Mouse (Mus musculus) stomach, embryonic 16.5 days (tissue): Measurements from ENCODE around the gene Galm. TPM values are rescaled to one million over a fixed set of nuclear protein-coding genes. Genes with fewer than 3 reads are reported as not detected.

Experiments
- ATAC-seq: fragments of 200-750 bp; cut with Nextera tagmentation; 2 replicates; pipeline ENCODE4 v1.8.0; 2017; ENCODE audit warnings: moderate number of reproducible peaks, moderate TSS enrichment; ENCODE audit not compliant: insufficient read depth, low FRiP score
- H3K27ac ChIP-seq: fragments of 300-500 bp; sonication (generic); 2 replicates; pipeline ENCODE4 v1.5.1; 2014; ENCODE audit warnings: low read length
- H3K27me3 ChIP-seq: fragments of 300-500 bp; sonication (generic); 2 replicates; pipeline ENCODE4 v1.6.1; 2014; ENCODE audit warnings: low read length, control low read depth, mixed read lengths; ENCODE audit not compliant: control insufficient read depth, insufficient read depth
- H3K36me3 ChIP-seq: fragments of 300-500 bp; sonication (generic); 2 replicates; pipeline ENCODE4 v1.6.1; 2014; ENCODE audit warnings: low read length; ENCODE audit not compliant: control insufficient read depth, insufficient read depth
- H3K4me1 ChIP-seq: fragments of 300-500 bp; sonication (generic); 2 replicates; pipeline ENCODE4 v1.6.1; 2014; ENCODE audit warnings: low read length, control low read depth, mixed read lengths; ENCODE audit not compliant: control insufficient read depth, insufficient read depth
- H3K4me2 ChIP-seq: fragments of 300-500 bp; sonication (generic); 2 replicates; pipeline ENCODE4 v1.6.1; 2014; ENCODE audit warnings: low read depth, low read length, mixed read lengths
- H3K4me3 ChIP-seq: fragments of 300-500 bp; sonication (generic); replicated peaks from 2 replicates; pipeline ENCODE4 v1.5.1; 2014; ENCODE audit warnings: mild to moderate bottlenecking, low read length
- H3K9ac ChIP-seq: fragments of 300-500 bp; sonication (generic); 2 replicates; pipeline ENCODE4 v1.6.1; 2014; ENCODE audit warnings: low read length
- H3K9me3 ChIP-seq: fragments of 300-500 bp; sonication (generic); replicated peaks from 2 replicates; pipeline ENCODE4 v1.6.1; 2016; ENCODE audit warnings: low read length, control low read depth; ENCODE audit not compliant: control insufficient read depth
- WGBS: fragments of 180-500 bp; shearing (Covaris S2); extraction: QIAGEN DNeasy Blood & Tissue Kit; methylation state at CpG from one replicate; pipeline ENCODE4 v1.1.7; 2014; 5-methylcytosine and 5-hydroxymethylcytosine counted together
- polyA plus RNA-seq: library from polyadenylated mRNA; unstranded; fragments of >200 nt; fragmentation: Nextera tagmentation; extraction: Ambion mirVana; gene quantifications from 2 replicates; pipeline ENCODE4 v1.2.1, GENCODE M21; 2015

Gene Galm
- polyA plus RNA-seq, 1 experiment from 2014 or later = 34.3 TPM

DNA sequence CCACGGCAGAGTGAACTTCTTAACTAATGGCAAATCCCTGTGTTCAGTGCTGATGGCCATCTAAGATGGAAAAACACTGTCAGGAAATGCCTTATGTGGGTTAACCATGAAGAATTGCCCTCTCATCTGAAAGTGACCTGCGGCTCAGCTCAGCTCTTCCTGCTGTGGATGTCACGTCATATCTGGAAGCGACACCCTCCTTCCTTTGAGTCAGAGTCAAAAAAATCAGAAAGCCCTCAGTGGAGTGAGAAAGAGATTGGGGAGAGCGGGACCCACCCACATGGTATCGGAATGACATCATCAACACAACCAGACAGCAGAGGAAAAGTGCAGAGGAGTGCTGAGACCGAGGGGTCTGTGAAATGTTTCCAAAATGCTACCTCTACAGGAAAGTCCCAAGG lies 40.6 kb downstream of the Galm start:
- Histone ChIP-seq H3K9me3 (no peaks in the 10 kb centered on the region), H3K4me2 (peak overlapping the region; percentile 49; the same call in 1 of the 2 replicates), H3K27ac (peak overlapping the region; percentile 38; the same call in 1 of the 2 replicates), H3K9ac (no peak overlapping the region), H3K4me1 (peaks cover 21% of the 10 kb centered on the region), H3K4me3 (no peak overlapping the region), H3K27me3 (no peaks in the 10 kb centered on the region), H3K36me3 (no peaks in the 10 kb centered on the region)
- ATAC-seq = 0 out of 2 replicates have a peak, but pooled peaks have one; percentile 20
- 38% methylated on average over 7 of the region's 7 CpGs for WGBS

DNA sequence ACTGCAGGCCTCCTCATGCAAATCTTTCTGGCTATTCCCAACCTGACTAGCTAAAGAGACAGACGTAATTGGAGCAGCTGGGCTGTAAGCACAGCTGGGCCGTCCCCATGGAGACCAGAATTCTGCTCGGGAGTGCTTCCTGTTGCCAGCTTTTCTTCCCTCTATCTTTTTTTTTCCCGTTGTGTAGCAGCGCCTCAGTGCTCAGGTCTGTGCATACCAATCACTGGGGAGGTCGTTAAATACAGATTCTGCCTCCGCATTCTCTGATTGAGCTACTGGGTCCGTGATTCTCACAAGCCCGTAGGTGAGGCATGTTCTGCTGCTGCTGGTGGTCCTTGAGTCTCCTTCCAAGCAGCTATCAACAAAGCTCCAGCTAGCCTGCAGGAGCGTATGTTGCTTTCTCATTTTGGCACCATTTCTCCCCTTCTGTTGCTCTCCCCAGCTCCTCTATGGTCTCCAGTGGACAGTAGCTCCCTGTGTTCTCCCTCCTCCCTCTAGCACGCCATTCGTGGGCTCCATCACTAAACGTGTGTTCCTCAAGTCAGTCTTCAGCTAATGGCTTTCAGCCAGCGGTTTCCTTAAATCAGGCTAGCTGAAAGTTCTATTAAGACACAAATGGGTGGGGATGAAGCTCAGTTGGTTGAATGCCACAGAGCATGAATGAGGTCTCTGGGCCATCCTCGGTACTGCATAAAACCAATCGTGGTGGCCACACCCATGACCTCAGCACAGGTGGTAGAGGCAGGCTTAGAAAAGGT lies 41.3 kb downstream of the Galm start:
- H3K4me3 ChIP-seq = peak overlapping the region; percentile 20
- no peaks in the 10 kb centered on the region for H3K9me3 ChIP-seq

GRCm38 (mm10) chr17:80169792-80170191 lies 42.5 kb downstream of the Galm start:
- no peak for ATAC-seq
- Histone ChIP-seq H3K27ac (no peak overlapping the region), H3K9me3 (no peaks in the 10 kb centered on the region), H3K9ac (no peak overlapping the region), H3K4me1 (peaks cover 21% of the 10 kb centered on the region), H3K4me2 (no peak overlapping the region), H3K4me3 (no peak overlapping the region), H3K36me3 (no peaks in the 10 kb centered on the region), H3K27me3 (no peaks in the 10 kb centered on the region)
- 91% methylated on average over 6 of the region's 6 CpGs for WGBS

More for the DNA sequence above, 41.3 kb downstream of the Galm start:
- Histone ChIP-seq H3K9ac (peak overlapping the region; percentile 32; the same call in 1 of the 2 replicates), H3K4me2 (peak overlapping the region; percentile 49), H3K36me3 (no peaks in the 10 kb centered on the region), H3K4me1 (peaks cover 21% of the 10 kb centered on the region), H3K27ac (peak overlapping the region; percentile 38; the same call in 1 of the 2 replicates), H3K27me3 (no peaks in the 10 kb centered on the region)
- peak; percentile 75; the same call in 1 of the 2 replicates for ATAC-seq
- WGBS = 21% methylated on average over 16 of the region's 16 CpGs

DNA sequence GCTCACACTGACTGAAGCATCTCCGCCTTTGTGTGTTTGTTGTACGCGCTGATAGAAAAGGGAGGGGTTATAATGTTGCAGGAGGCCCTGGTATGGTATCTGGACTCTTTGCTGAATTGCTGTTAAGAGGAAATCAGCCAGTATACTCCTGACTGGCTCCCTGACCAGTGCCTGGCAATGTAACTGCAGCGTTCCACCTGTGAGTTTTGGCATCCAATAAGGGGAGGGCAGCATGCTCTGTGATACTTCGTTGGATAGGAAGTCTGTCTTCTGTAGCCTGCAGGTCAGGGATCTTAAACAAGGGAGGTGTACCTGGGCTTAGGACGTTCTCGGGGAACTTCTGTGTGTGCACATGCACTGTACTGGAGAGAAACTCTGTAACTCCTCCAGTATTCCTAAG lies 43.7 kb downstream of the Galm start:
- H3K27ac ChIP-seq = no peak overlapping the region
- peaks cover 14% of the 10 kb centered on the region for H3K4me1 ChIP-seq
- WGBS = 87% methylated on average over 7 of the region's 7 CpGs
- no peak for ATAC-seq
- H3K27me3 ChIP-seq = no peaks in the 10 kb centered on the region
- H3K36me3 ChIP-seq = no peaks in the 10 kb centered on the region
- no peak overlapping the region for H3K4me2 ChIP-seq
- no peak overlapping the region for H3K9ac ChIP-seq
- no peak overlapping the region for H3K4me3 ChIP-seq
- H3K9me3 ChIP-seq = no peaks in the 10 kb centered on the region

DNA sequence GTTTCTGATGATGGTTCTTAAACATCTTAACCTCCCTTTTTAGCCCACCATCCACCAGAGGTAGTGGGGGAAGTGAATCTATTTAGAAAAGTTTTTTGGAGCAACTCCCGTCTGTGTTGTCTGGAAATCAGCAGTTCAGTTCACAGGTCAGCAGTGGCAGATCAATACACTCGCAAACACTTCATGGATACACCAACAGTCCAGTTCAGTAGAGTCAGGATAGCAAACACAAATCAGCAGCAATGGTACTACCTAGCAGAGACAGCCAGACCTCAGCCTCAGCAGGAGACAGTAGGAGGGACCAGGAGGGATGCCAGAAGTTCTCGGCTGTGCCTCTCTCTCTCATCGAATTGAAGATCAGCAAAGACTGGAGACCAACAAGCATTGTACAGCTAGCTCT lies 44.7 kb downstream of the Galm start:
- H3K4me2 ChIP-seq = no peak overlapping the region
- H3K27ac ChIP-seq = no peak overlapping the region
- no peaks in the 10 kb centered on the region for H3K27me3 ChIP-seq
- H3K36me3 ChIP-seq = no peaks in the 10 kb centered on the region
- H3K4me1 ChIP-seq = peaks cover 12% of the 10 kb centered on the region
- 80% methylated on average over 4 of the region's 4 CpGs for WGBS
- H3K9ac ChIP-seq = no peak overlapping the region
- H3K9me3 ChIP-seq = no peaks in the 10 kb centered on the region
- ATAC-seq = no peak
- H3K4me3 ChIP-seq = no peak overlapping the region

DNA sequence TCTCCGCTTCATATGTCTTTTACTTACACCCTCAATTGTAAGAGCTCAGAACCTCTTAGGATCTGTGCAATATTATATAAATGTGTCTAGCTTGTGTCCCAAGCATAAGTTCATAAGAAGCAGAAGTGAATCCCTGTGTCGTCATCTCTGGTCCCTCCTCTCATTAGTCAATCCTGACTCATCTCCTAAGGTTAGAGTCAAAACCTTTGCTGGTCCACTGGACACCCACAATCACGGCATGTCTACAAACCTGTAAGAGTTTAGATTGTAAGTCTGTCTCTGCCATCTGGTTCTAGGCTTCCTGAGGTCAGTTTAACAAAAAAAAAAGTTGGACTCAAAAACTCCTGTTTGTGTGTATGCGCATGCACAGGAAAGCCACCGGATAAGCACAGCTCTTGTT lies 45.5 kb downstream of the Galm start:
- Histone ChIP-seq H3K9me3 (no peaks in the 10 kb centered on the region), H3K4me1 (peaks cover 12% of the 10 kb centered on the region), H3K27me3 (no peaks in the 10 kb centered on the region), H3K9ac (no peak overlapping the region), H3K27ac (no peak overlapping the region), H3K4me2 (no peak overlapping the region), H3K36me3 (no peaks in the 10 kb centered on the region), H3K4me3 (no peak overlapping the region)
- ATAC-seq = no peak
- 84% methylated on average over 5 of the region's 5 CpGs for WGBS

GRCm38 (mm10) chr17:80173708-80174107 lies 46.4 kb downstream of the Galm start:
- Histone ChIP-seq H3K9me3 (no peaks in the 10 kb centered on the region), H3K4me3 (no peak overlapping the region), H3K36me3 (no peaks in the 10 kb centered on the region), H3K4me2 (no peak overlapping the region), H3K4me1 (peaks cover 3% of the 10 kb centered on the region; the same call in 1 of the 2 replicates), H3K9ac (no peak overlapping the region), H3K27me3 (no peaks in the 10 kb centered on the region), H3K27ac (no peak overlapping the region)
- ATAC-seq = no peak
- WGBS = 87% methylated on average over 2 of the region's 2 CpGs

- no peak for ATAC-seq
- Histone ChIP-seq H3K36me3 (no peaks in the 10 kb centered on the region), H3K4me1 (no peaks in the 10 kb centered on the region), H3K4me3 (no peak overlapping the region), H3K27ac (no peak overlapping the region), H3K9ac (no peak overlapping the region), H3K4me2 (no peak overlapping the region), H3K9me3 (no peaks in the 10 kb centered on the region), H3K27me3 (no peaks in the 10 kb centered on the region)
- 77% methylated on average over 3 of the region's 3 CpGs for WGBS
Observed at GRCm38 (mm10) chr17:80174146-80174545, 46.9 kb downstream of the Galm start.

DNA sequence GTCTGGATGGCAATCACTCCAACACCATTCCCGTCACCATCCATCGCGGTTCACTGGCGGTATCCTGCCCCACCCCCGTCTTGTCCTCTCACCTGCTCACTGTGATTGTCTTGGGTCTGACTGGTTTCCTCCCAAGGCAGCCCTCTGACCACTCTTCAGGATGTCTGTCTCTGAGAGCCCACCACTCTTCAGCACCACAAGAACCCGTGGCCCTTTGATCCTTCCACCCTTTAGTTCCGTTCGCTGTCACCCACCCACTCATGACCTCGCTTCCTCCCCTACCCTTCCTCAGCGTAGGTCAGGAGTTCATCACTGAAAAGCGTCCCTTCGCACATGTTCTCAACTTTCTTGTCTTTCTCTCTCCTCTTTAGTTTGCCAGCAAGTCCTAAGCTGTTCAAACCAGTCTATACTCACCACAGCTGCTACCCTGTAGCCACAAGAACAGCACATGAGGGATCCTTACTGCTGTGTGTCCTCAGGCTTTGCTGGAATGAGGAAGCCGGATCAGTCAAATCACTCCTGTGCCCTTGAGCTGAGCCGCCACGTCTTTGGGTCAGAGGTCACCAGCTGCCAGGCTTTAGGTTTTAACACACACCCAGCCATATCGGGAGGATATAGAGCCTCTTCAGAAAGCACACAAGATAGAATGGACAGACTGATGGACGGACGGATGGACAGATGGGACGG lies 47.6 kb downstream of the Galm start:
- no peak for ATAC-seq
- 72% methylated on average over 19 of the region's 19 CpGs for WGBS
- no peaks in the 10 kb centered on the region for H3K27me3 ChIP-seq
- H3K27ac ChIP-seq = no peak overlapping the region
- no peak overlapping the region for H3K4me3 ChIP-seq
- no peaks in the 10 kb centered on the region for H3K4me1 ChIP-seq
- H3K4me2 ChIP-seq = no peak overlapping the region
- H3K9ac ChIP-seq = no peak overlapping the region
- H3K36me3 ChIP-seq = no peaks in the 10 kb centered on the region
- H3K9me3 ChIP-seq = no peaks in the 10 kb centered on the region
